Mouse (Mus musculus) frontal cortex, postnatal 10 days (tissue): ENCODE data around the gene Fam135a.
"Not testable (repeated sequence)": the region's sequence is repeated elsewhere in the genome, so short reads cannot be mapped to it uniquely, and the experiment has no call there.

Source experiments
- DNase-seq, 2 experiments: peaks; one replicate each; pipeline ENCODE4 v3.0.0; 2022; ENCODE audit warnings: low spot score in 2 of 2, mixed read lengths in 1 of 2

Fam135a gene

DNA sequence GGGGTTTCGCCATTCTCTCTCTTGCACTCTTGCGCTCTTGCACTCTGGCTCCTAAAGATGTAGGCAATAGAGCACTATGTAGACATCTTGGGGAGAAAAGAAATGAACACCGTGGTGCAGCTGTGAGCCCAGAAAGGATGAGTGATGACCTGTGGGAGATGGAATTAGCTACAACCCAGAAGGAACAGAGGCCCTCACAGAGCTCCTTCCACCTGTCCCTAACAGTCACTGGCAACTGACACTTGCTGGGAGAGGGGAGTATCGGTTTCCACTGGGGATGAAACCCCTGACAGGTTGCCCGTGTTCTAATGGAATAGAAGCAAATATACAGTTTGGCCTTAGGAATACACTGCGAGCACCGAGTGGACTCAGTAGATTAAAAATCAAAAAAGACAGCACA lies 31.3 kb downstream of the Fam135a start:
- no peak for DNase-seq

DNA sequence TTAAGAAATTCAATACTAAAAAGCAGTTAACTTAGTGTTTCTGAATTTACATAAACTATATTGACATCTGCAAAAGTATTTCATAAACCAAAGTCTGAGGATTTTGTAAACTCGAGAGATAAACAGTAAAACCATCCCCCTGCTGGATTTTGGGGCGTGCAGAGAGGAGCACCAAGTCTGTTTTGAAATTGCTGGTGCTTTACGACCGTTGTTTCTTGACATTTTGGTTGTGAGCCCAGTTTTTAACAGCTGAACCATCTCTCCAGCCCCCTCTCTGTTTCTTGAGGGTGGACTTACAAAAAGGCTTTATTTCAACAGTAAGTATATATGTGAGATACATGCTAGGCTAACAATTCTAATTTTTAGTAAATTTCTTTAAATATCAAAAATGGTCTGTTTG lies 33.4 kb downstream of the Fam135a start:
- DNase-seq: no peak

DNA sequence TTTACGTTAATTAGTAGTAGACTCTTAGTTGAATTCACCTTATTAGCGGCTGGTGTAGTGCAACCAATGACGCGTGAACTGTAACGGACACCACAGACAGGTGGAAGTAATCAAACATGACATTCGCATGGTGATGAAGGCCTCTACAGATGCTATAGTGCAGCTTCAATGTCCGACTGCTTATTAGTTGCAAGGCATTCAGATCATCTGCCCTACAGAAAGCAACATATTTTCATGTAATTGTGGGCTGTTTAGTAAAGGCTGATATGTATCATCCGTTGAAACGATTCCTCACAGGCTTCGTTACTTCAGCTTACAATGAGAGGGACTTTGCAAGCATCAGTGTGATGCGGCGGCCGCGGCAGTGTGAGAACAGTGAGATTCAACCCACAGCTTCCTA lies 44.4 kb downstream of the Fam135a start:
- no peak for DNase-seq

DNA sequence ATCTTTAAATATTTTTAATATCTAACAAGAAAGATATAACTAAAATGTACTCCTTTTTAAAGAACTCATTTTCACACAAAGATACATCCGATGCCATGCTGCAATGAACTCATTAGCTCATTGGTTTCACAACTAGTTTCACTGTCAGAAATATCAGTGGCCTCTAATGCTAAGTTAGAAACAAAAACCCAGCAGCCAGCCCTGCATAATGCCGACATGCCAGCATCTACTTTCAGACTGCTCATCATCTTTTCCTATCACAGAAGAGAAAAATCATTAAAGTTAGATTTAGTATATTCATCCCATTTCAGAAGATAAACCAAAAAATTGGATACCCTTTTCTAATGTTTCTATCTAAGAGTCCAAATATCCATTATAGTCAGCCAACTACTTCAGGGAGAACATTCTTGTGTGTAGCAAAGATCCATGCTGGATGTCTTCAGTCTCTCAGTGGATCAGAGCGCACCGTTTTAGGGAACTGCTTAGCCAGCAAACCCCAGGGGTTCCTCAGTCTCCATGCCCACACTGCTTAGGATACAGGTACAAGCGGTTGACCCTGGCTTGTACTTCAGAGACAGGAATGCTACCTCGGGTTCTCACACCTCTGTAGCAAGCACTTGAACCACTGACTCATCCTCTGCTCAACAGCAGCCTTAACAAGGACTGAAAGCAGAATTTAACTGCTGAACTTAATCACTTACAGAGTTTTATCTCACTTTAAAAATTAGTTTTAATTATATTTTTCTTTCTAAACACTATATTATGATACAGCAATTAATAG lies 53.2 kb downstream of the Fam135a start:
- no peak for DNase-seq

DNA sequence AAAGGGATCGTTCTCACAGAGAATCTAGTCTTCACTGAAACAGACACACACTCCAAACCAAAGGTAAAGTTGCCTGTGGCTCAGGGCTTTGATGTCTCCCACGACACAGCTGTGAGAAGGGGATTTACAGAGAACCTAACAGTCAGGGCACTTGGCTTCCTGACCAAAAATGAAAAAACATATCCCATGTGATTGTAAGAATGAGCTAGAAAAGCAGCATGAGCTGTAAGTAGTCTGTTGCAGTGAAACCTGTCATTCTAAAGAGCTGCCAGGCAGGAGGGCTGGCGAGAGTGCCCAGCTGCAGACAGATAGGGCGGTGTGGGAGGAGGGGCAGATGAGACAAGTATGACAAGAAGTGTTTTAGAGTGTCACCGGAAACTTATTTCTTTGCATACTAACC lies 54.5 kb downstream of the Fam135a start:
- DNase-seq: no peak

DNA sequence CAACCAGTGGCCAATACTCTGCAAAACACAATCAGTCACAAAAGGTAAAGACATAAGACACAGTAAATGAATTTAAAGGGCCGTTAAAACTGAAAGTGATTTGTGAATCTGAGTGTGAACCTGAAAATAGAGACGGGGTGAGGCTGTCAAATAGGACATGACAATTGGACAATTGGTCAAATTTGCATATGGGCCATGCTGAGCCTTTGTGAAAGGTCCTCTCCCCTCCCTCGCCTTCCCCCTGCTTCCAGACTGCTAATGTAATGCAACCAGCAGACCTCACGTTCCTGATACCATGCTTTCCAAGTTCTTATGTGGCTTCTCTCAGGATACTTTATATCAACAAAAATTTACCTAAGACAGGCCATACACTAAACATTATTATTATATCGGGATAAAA lies 57.1 kb downstream of the Fam135a start:
- no peak for DNase-seq

DNA sequence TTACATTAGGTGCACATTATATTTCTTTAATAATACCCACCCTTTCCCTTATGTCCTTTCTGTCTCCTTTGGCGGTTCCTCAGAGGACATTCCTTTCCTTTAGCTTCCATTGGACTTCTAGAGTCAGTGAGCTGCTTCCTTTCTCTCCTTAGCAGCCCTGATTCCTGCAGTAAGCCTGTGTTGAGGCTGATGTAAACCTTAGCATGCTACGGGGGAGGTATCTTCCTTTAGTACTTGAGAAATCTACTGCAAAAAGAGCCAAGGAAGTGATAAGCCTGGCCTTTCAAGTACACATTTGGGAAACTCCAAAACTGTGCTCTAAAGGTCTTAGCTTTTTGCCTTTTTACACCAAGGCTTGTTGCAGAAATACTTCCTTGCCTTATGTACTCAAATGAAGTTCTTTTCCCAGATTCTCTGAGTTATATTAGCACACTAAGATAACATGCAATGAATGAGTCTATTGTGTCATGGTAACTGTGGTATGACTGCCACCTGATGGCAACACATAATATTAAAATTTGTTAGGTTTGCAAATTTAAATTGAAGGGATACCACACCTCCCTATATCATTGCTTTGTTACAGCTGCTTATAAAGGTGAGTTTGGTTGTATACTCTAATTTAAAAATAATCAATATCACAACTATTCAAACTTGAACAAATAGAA lies 66.2 kb downstream of the Fam135a start:
- DNase-seq: no peak

DNA sequence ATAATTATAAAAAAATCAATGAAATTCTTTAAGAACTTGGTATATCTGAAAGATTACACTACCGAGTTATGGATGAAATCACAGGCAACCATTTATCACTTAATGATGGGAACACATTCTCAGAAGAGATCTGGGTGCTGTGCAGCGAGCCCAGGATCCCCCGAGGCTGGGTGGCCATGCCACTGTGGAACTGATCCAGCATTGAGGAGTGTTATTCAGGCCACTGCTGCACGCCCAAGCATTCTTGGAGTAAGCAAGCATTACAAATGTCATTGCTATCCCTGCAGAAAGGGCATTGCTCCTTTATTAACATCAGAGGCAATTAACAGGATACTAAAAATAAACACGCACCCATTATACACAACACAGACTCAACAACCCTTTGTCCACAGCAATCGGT lies 89.3 kb downstream of the Fam135a start:
- no peak for DNase-seq

DNA sequence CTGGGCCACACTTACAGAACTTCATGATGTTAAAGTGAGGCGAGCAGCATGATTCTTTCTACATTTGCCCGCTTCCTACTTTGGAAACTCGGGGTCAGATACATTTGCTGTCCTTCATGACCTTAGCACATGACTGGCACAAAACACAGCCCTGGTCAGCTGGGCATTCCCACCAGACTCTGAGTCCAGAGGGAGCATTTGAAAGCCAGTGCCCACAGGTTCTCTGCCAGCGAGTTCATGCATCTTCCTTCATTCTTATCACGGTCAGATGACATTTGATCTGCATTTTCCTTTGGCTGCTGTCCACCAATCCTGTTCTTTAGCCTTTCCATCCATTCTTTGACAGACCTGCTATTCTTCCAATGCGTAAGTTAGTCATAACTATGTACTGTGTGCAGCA lies 90.1 kb downstream of the Fam135a start:
- no peak for DNase-seq

DNA sequence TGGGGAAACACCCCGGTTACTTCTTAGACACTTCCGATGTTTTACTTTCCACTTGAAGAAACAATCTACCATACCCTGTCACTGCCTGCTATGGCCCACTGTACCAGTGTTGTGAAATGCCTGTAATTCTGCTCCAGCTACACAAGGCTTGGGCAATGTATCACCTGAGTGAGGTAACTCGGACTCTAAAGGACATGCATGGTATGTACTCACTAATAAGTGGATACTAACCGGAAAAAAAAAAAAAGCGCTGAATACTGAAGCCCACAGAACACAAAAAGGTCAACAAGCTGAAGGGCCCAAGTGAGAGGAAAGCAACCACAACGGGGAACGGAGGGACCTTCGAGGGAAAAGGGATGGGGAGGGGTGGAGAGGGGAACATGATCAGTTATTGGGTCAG lies 92.5 kb downstream of the Fam135a start:
- no peak for DNase-seq

DNA sequence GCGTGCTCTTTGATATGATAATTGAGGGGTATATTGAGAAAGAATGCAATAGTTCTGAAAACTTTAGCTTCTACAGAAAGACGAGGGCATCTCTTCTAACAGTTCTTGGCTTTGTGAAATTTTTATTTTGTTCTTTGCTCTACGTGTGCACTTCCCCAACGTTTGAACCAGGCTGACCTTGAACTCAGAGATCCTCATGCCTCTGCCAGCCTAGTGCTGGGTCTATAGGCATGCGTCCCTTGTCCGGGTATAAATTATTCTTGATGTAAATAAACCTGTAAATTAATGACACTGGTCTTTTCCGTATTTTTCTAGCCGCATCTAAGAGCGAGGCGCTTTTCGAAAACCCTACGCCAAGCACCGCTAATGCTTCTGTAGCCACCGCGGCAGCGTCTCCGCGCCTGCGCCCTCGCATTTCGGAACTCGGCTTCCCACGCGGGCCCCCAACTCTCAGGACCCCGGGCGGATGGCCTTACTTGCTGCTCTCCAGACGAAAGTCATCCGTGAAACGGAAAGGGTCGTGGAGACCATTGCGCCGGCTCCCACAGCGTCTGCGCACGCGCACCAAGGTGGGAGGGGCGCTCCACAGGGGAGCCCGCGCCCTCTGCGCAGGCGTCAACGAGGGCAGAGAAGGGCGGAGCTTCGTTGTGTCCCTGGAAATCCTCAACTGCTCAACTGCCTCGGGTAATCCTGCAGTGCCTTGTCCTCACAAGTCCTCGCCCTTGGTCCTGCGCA lies 94.9 kb downstream of the Fam135a start, which contains the start of gene Sdhaf4:
TSS of gene Sdhaf4 (minus strand) at position 587 of the 735 bp plus-strand sequence.
- DNase-seq: peak; percentile 86 to 90

DNA sequence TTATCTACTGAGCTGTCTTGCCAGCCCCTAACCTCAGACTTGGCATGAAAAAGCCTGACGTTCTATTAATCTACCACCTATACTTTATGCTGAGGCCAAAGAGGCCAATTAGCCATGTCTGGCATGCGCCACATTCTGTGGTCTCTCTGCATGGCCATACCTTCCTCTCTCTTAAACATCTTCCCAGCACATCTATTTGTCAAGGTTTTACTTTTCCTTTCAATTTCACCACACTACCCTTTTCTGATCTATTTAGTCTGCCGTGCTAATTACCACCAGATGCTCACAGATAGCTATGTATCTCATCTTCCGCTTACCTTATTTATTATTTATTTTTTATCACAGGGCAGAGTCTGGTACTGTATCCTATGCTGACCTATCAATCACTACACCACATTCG lies 100.8 kb downstream of the Fam135a start:
- no peak for DNase-seq

DNA sequence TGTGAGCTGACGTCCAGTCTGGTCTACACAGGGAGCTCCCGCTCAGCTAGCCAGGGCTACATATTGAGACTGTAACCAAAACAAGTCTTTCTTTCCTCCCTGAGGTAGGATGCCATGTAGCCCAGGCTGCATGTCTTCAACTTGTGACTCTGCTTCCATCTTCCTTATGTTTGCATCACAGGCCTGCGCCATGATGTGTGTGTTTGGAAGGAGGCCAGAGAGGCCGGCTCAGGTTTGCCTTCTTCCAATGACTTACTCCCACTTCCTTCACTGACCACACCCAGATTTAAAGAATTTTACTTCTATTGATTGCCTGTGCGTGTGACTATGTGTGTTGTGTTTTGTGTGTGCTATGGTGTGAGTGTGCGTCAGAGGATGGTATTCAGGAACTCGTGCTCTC lies 101.3 kb downstream of the Fam135a start:
- DNase-seq: no peak

DNA sequence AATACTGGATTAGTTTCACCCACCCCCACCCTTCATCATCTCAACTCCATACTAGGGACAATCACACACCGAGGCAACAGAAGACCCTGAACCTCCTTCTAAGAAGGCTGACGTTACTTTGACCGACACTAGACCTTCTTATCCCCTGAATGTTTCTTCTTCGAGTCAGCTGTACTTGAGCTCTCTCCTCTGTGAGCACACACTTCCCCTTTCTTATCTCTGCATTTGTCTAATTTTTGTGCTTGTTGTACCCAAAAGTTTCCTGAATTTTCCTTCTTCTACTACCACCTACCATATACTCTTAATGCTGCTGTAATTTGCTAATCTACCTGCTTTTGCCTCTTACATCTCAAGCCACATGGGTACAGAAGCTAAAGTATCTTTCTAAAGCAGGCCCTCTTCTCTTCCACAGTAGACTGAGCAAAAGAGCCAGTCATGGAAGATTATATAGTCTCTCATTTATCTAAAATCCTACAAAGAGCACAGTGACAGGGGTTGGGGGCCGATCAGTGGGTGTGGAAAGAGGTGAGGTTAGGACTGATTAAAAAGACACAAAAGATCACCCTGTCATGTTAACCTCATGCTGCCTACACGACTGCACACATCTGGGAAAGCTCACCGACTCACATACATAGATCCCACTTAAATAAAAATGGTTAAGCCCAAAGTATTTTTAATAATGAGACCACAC lies 101.9 kb downstream of the Fam135a start:
- no peak for DNase-seq

DNA sequence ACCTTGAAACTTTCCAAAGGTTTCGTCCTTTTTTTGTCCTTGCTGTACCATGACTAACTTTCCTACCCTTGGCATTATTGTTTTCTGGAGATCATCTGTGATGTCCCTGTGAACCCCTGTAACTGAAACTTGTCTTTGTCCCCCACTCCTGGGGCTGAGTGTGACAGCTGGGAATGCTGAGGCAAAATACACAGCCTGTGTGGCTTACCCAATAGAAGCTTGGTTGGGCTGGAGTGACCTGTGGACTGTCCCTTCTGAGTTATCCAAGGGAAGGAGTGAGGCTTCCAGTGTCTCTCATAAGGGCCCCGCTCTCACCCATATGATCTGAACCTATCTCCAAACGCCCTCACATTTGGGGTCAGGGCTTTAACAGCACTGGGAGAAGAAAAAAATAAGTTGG lies 102.6 kb downstream of the Fam135a start:
- DNase-seq: no peak

DNA sequence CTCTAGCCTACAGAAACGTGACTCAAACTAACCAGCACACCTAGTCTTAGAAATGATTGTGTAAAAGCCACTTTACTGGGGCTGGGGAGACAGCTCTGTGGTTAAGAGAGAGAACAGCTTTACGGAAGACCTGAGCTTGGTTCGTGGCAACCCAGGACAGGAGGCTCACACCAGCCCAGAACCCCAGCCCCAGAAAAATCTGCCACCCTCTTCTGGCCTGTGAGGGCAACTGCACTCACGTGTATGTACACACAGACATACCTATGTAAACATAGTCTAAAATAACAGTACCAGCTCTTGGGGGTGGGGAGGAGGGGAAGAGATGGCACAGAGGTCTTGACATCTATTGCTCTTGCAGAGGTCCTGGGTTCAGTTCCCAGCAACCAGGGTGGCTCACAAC lies 104.7 kb downstream of the Fam135a start:
- DNase-seq: no peak

DNA sequence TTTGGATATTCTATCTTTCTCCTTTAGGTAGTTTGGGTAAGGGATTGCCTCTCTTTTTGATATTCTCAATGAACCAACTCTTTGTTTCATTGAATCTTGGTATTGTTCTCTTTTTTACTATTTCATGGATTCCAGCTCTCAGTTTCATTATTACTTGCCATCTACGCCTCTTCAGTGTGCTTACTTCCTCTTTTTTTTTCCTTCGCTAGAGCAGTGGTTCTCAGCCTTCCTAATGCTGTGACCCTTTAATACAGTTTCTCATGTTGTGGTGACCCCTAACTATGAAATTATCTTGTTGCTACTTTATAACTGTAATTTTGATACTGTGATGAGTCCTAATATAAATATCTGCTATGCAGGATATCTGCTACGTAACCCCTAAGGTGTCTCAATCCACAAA lies 117.0 kb downstream of the Fam135a start:
- DNase-seq: no peak

DNA sequence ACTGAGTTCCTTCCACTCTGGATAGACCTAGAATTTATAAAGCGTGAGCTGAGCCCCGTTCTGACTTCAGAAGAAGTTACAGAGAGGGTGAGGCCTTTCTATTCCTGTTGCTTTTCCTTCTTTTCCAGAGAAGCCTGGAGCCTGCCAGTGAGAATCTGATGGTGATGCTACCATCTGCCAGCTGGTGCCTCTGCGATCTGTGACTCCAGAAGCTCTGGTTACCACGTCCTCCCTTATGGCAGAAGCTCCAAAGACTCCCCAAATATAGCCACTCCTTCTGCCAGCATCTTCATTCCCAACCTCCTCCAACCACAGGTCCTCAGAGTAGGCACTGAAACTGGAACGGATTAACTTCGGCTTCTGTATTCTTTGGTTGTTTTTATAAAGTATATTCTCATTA lies 121.9 kb downstream of the Fam135a start:
- peak in 1 of 2 experiments; percentile 14 for DNase-seq

DNA sequence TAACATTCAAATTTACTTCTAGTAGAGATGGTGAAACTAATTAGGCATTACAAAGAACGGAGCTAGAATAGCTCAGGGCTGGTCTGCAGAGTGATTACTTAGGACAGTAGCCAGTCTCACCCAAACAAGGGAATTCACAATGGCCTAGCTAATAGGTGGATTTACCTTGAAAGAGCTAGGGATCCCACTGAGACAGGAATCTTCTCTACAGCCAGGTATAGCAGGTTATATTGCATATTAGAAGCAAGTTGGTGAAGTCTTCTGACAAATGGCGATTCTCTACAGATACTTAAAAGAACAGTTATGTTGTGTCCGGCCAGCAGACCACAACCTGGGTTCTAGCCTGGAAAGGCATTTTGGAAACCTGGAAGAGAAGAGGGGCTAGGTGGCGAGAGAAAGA lies 129.0 kb downstream of the Fam135a start:
- DNase-seq: not testable (repeated sequence)

DNA sequence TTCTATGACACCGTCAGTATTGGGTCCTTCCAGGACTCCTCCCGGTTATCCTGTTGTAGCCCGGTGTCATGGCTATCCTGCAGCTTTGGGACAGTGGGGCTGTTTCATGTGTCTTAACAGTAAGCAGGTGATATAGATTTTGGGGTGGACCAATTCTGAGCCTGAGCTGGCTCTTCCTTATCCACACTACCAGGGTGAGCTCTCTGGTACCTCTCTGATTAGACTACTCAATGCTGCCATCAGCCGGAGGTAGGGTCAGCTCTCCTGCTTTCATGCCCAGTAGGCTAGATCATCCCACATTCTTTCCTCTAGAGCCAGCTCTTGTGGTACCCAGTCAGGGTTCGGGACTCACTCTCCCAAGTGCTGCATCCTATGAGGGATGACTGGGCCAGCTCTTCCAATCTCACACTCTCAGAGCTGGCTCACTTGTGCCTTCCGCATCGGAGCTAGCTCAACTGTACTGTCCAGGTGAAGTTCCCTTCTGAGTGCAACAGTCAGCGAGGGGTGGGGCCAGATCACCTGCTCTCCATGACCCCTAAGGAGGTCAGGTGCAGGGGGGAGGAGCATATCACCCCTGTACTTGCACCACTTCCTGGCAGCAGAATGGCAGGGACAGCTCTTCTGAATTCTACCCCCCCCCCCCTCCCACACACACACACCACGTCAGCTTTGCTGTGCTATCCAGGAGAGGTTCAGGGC lies 132.0 kb downstream of the Fam135a start:
- DNase-seq: no peak

DNA sequence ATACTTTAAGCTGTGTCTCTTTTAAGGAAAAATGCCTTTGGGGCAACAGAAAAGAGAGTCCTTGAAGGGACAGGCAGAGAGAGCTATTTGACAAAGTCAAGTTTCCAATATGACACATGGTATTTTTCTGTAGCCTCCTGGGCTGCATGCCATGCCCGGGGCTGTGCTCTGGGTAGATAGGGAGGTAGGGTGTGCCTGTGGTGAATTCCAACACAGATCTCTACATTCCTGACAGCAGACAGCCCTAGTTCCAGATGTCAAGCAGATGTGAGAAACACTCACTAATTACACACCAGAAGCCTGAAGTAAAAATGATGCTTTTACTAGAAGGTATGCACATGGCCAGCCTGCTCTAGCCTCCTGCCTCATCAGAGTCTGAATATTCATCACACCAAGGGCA lies 133.9 kb downstream of the Fam135a start:
- no peak for DNase-seq
